In genomic region chr4:155848434-155849095, GRCm38 (mm10) we compare ENCODE assay signal across 8 mouse cellular contexts. TPM values are rescaled to one million over a fixed set of nuclear protein-coding genes. Genes with fewer than 3 reads are reported as not detected.
A peak's percentile ranks its signal among the peaks of the same experiment; 100 is the strongest.
DNase-seq lines count a peak whose midpoint lies in the region; ATAC-seq and TF ChIP-seq lines count a peak whose summit lies in the region.

No protein-coding gene starts in this region.

- peaks cover 25% of the 10 kb centered on the region for H3K4me1 ChIP-seq in liver, adult 2 months (ENCODE audit: control insufficient read depth, insufficient read depth, low read length)
- H3K4me1 ChIP-seq in embryonic facial prominence, embryonic 12.5 days = peaks cover 24% of the 10 kb centered on the region
- peaks cover 26% of the 10 kb centered on the region for H3K4me1 ChIP-seq in intestine, embryonic 15.5 days (replicated peaks)

- TF ChIP-seq POLR2A in liver, adult 2 months (IDR thresholded peaks at IDR 0.05; ENCODE audit: extremely low read depth, insufficient read depth, low read length) = no peak

- H3K79me2 ChIP-seq in liver, adult 2 months (ENCODE audit: control insufficient read depth, insufficient read depth, low read length) = peaks cover 40% of the 10 kb centered on the region

- ATAC-seq in embryonic facial prominence, embryonic 12.5 days (ENCODE audit: insufficient number of reproducible peaks, insufficient read depth, low FRiP score, low TSS enrichment) = no peak
- no peak for ATAC-seq in intestine, embryonic 15.5 days
- 0 out of 2 replicates have a peak, but pooled peaks have one; percentile 13 for ATAC-seq in megakaryocyte-erythroid progenitor cell, adult 5-6 weeks (replicated peaks; ENCODE audit: low FRiP score, low TSS enrichment, poor library complexity, severe bottlenecking)
- no peak for ATAC-seq in activated CD4-positive, CD25-positive, alpha-beta regulatory T cell, adult 4 months

- H3K27ac ChIP-seq in liver, adult 2 months (replicated peaks; ENCODE audit: insufficient read depth, low read depth, low read length) = peak overlapping the region; percentile 70
- H3K27ac ChIP-seq in embryonic facial prominence, embryonic 12.5 days = no peak overlapping the region
- no peak overlapping the region for H3K27ac ChIP-seq in intestine, embryonic 15.5 days

- H3K36me3 ChIP-seq in liver, adult 2 months (ENCODE audit: control insufficient read depth, insufficient read depth, low read length) = no peaks in the 10 kb centered on the region
- 0 out of 2 replicates have a peak, but pooled peaks cover 2% of the 10 kb centered on the region for H3K36me3 ChIP-seq in embryonic facial prominence, embryonic 12.5 days
- H3K36me3 ChIP-seq in intestine, embryonic 15.5 days = no peaks in the 10 kb centered on the region

- no peaks in the 10 kb centered on the region for H3K27me3 ChIP-seq in liver, adult 2 months (ENCODE audit: control insufficient read depth, insufficient read depth, low read length)
- no peaks in the 10 kb centered on the region for H3K27me3 ChIP-seq in embryonic facial prominence, embryonic 12.5 days
- H3K27me3 ChIP-seq in intestine, embryonic 15.5 days (replicated peaks) = no peaks in the 10 kb centered on the region

- H3K4me3 ChIP-seq in liver, adult 2 months (ENCODE audit: insufficient read depth, low read depth, low read length) = peak overlapping the region; percentile 91
- peak overlapping the region; percentile 78 for H3K4me3 ChIP-seq in embryonic facial prominence, embryonic 12.5 days
- peak overlapping the region; percentile 86 for H3K4me3 ChIP-seq in intestine, embryonic 15.5 days (replicated peaks)

- peak overlapping the region; percentile 92 for H3K4me2 ChIP-seq in embryonic facial prominence, embryonic 12.5 days (replicated peaks)
- H3K4me2 ChIP-seq in intestine, embryonic 15.5 days (replicated peaks) = peak overlapping the region; percentile 93

- peak; percentile 89 for DNase-seq in liver, adult 2 months (ENCODE audit: extremely low read depth, low read depth, low spot score)
- DNase-seq in liver = no peak
- DNase-seq in ovary, postnatal 36 days (ENCODE audit: low spot score) = no peak
- DNase-seq in layer of hippocampus, postnatal 10 days (ENCODE audit: low spot score in 2 of 2) = no peak

- no peaks in the 10 kb centered on the region for H3K9me3 ChIP-seq in embryonic facial prominence, embryonic 12.5 days
- no peaks in the 10 kb centered on the region for H3K9me3 ChIP-seq in intestine, embryonic 15.5 days

- no peak for TF ChIP-seq CTCF in liver, adult 2 months (IDR thresholded peaks at IDR 0.05; ENCODE audit: low read depth, low read length)

- peak overlapping the region; percentile 92 for H3K9ac ChIP-seq in liver, adult 2 months (ENCODE audit: low read depth, low read length)
- peak overlapping the region; percentile 75 for H3K9ac ChIP-seq in embryonic facial prominence, embryonic 12.5 days
- H3K9ac ChIP-seq in intestine, embryonic 15.5 days = peak overlapping the region; percentile 89

- WGBS in liver, adult 2 months = 25% methylated on average over 7 of the region's 7 CpGs
- 44% methylated on average over 7 of the region's 7 CpGs for WGBS in embryonic facial prominence, embryonic 12.5 days
- WGBS in intestine, embryonic 15.5 days = 59% methylated on average over 7 of the region's 7 CpGs

RNA-seq across cellular contexts. Expression of gene Dvl1, which starts 1.4 kb away (rescaled TPM):
- total RNA-seq in liver, adult 2 months (2014; rRNA removed) = 40.5 and 44.6 TPM in 2 replicates
- polyA plus RNA-seq in liver, adult 2 months (2012; rRNA removed) = 101 and 162 TPM in 2 replicates
- 8.3 and 16.9 TPM in 2 replicates for polyA plus RNA-seq in embryonic facial prominence, embryonic 12.5 days (2016; fragmentation: Nextera tagmentation; extraction: Ambion mirVana)
- 9.9 and 11.9 TPM in 2 replicates for polyA plus RNA-seq in intestine, embryonic 15.5 days (2015; fragmentation: Nextera tagmentation; extraction: Ambion mirVana)
- total RNA-seq in megakaryocyte-erythroid progenitor cell, adult 5-6 weeks (2014; fragmentation: Nextera tagmentation) = 24.2 and 49.5 TPM in 2 replicates
- 11.1 and 16.2 TPM in 2 replicates for total RNA-seq in megakaryocyte-erythroid progenitor cell, adult 5-6 weeks (2017)
- polyA plus RNA-seq in activated CD4-positive, CD25-positive, alpha-beta regulatory T cell, adult 4 months (2017; shearing (Covaris generic)) = 1 to 10 TPM; 2.1 to 2.7 TPM
- total RNA-seq in layer of hippocampus, postnatal 10 days (2021) = 10 to 100 TPM; 69.5 to 82.8 TPM

RNA-seq across cellular contexts. Expression of gene Mxra8, which starts 9.1 kb away (rescaled TPM):
- 7.5 and 8.8 TPM in 2 replicates for total RNA-seq in liver, adult 2 months (2014; rRNA removed)
- polyA plus RNA-seq in liver, adult 2 months (2012; rRNA removed) = 15.4 and 17.2 TPM in 2 replicates
- 50.7 and 52.6 TPM in 2 replicates for polyA plus RNA-seq in embryonic facial prominence, embryonic 12.5 days (2016; fragmentation: Nextera tagmentation; extraction: Ambion mirVana)
- polyA plus RNA-seq in intestine, embryonic 15.5 days (2015; fragmentation: Nextera tagmentation; extraction: Ambion mirVana) = 76.9 and 81.3 TPM in 2 replicates
- total RNA-seq in megakaryocyte-erythroid progenitor cell, adult 5-6 weeks (2014; fragmentation: Nextera tagmentation) = not detected in 2 replicates
- not detected in 2 replicates for total RNA-seq in megakaryocyte-erythroid progenitor cell, adult 5-6 weeks (2017)
- 1 to 10 TPM; 4.1 to 9.9 TPM for polyA plus RNA-seq in activated CD4-positive, CD25-positive, alpha-beta regulatory T cell, adult 4 months (2017; shearing (Covaris generic))
- total RNA-seq in layer of hippocampus, postnatal 10 days (2021) = 10 to 100 TPM; 14.1 to 16.0 TPM

RNA-seq across cellular contexts. Expression of gene Tas1r3, which starts 14.6 kb away (rescaled TPM):
- total RNA-seq in liver, adult 2 months (2014; rRNA removed) = 0.37 and 0.47 TPM in 2 replicates
- polyA plus RNA-seq in liver, adult 2 months (2012; rRNA removed) = 0.12 and 0.35 TPM in 2 replicates
- 0.34 and 0.47 TPM in 2 replicates for polyA plus RNA-seq in embryonic facial prominence, embryonic 12.5 days (2016; fragmentation: Nextera tagmentation; extraction: Ambion mirVana)
- 0.25 and 0.51 TPM in 2 replicates for polyA plus RNA-seq in intestine, embryonic 15.5 days (2015; fragmentation: Nextera tagmentation; extraction: Ambion mirVana)
- 1.2 TPM in 1 of 2 replicates, not detected in the other for total RNA-seq in megakaryocyte-erythroid progenitor cell, adult 5-6 weeks (2014; fragmentation: Nextera tagmentation)
- total RNA-seq in megakaryocyte-erythroid progenitor cell, adult 5-6 weeks (2017) = 0.19 TPM in 1 of 2 replicates, not detected in the other
- under 1 TPM; 0.16 to 0.25 TPM for polyA plus RNA-seq in activated CD4-positive, CD25-positive, alpha-beta regulatory T cell, adult 4 months (2017; shearing (Covaris generic))
- under 1 TPM; 0.27 to 0.30 TPM for total RNA-seq in layer of hippocampus, postnatal 10 days (2021)

RNA-seq across cellular contexts. Expression of gene Aurkaip1, which starts 17.5 kb away (rescaled TPM):
- total RNA-seq in liver, adult 2 months (2014; rRNA removed) = 140 and 151 TPM in 2 replicates
- 141 and 154 TPM in 2 replicates for polyA plus RNA-seq in liver, adult 2 months (2012; rRNA removed)
- polyA plus RNA-seq in embryonic facial prominence, embryonic 12.5 days (2016; fragmentation: Nextera tagmentation; extraction: Ambion mirVana) = 146 and 149 TPM in 2 replicates
- polyA plus RNA-seq in intestine, embryonic 15.5 days (2015; fragmentation: Nextera tagmentation; extraction: Ambion mirVana) = 169 and 171 TPM in 2 replicates
- 108 and 182 TPM in 2 replicates for total RNA-seq in megakaryocyte-erythroid progenitor cell, adult 5-6 weeks (2014; fragmentation: Nextera tagmentation)
- 127 and 137 TPM in 2 replicates for total RNA-seq in megakaryocyte-erythroid progenitor cell, adult 5-6 weeks (2017)
- polyA plus RNA-seq in activated CD4-positive, CD25-positive, alpha-beta regulatory T cell, adult 4 months (2017; shearing (Covaris generic)) = 100 to 1,000 TPM; 216 TPM
- 10 to 100 TPM; 66.7 to 77.0 TPM for total RNA-seq in layer of hippocampus, postnatal 10 days (2021)

RNA-seq across cellular contexts. Expression of gene Cptp, which starts 20.7 kb away (rescaled TPM):
- 5.7 and 7.5 TPM in 2 replicates for total RNA-seq in liver, adult 2 months (2014; rRNA removed)
- polyA plus RNA-seq in liver, adult 2 months (2012; rRNA removed) = 32.1 and 48.6 TPM in 2 replicates
- 15.9 and 17.1 TPM in 2 replicates for polyA plus RNA-seq in embryonic facial prominence, embryonic 12.5 days (2016; fragmentation: Nextera tagmentation; extraction: Ambion mirVana)
- 20.3 and 20.6 TPM in 2 replicates for polyA plus RNA-seq in intestine, embryonic 15.5 days (2015; fragmentation: Nextera tagmentation; extraction: Ambion mirVana)
- 8.2 and 13.3 TPM in 2 replicates for total RNA-seq in megakaryocyte-erythroid progenitor cell, adult 5-6 weeks (2014; fragmentation: Nextera tagmentation)
- total RNA-seq in megakaryocyte-erythroid progenitor cell, adult 5-6 weeks (2017) = 6.4 and 8.2 TPM in 2 replicates
- 10 to 100 TPM; 17.7 to 18.0 TPM for polyA plus RNA-seq in activated CD4-positive, CD25-positive, alpha-beta regulatory T cell, adult 4 months (2017; shearing (Covaris generic))
- 10 to 100 TPM; 28.1 to 32.2 TPM for total RNA-seq in layer of hippocampus, postnatal 10 days (2021)
